Mouse (Mus musculus): ENCODE measurements at regions not wholly inside any gene's neighbourhood (a gene's known extent, or its start where the extent isn't known, plus 50 kb on each side); places are given as distances from the start of the nearest gene placed in this dataset.

- Histone ChIP-seq H3K9me3 (ENCODE audit: low read length) (no peaks in the 10 kb centered on the region), H3K4me1 (replicated peaks; ENCODE audit: low read depth, low read length) (no peaks in the 10 kb centered on the region), H3K36me3 (ENCODE audit: insufficient read depth, low read length) (no peaks in the 10 kb centered on the region), H3K4me3 (replicated peaks; ENCODE audit: low read length) (no peak overlapping the region), H3K27me3 (ENCODE audit: insufficient read depth, low read length) (no peaks in the 10 kb centered on the region)
- TF ChIP-seq NANOG (IDR thresholded peaks at IDR 0.05; ENCODE audit: borderline replicate concordance, low read length) (no peak), POU5F1 (IDR thresholded peaks at IDR 0.05; ENCODE audit: borderline replicate concordance, low read length) (no peak), CTCF (conservative IDR thresholded peaks at IDR 0.05; ENCODE audit: low read length) (no peak)
Measured at GRCm38 (mm10) chr3:52498506-52499228, 230.5 kb downstream of the Foxo1 start.

DNA sequence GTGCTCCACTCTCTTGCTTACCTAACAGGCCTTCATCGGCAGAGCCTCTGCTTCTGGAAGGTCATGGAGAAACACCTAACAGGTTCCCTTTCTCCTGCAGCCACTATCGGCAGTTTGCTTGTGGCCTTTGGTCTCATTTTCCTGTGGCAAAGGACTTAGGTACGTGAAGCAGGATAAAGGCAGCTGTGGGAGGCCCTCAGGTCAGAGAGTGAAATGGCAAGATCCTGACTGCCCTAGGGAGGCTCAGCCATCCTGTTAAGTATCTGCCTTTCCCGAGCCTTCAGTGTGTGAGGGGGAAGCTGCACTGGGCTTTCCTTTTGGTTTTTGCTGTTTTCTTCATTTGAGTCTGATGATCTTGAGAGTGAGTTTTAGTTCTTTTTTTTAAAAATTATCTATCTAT, 228.8 kb downstream of the Foxo1 start:
- H3K9me3 ChIP-seq (ENCODE audit: low read length): no peaks in the 10 kb centered on the region
- H3K4me1 ChIP-seq (replicated peaks; ENCODE audit: low read depth, low read length): no peaks in the 10 kb centered on the region
- no peak overlapping the region for H3K4me3 ChIP-seq (replicated peaks; ENCODE audit: low read length)
- H3K27me3 ChIP-seq (ENCODE audit: insufficient read depth, low read length): no peaks in the 10 kb centered on the region
- TF ChIP-seq CTCF (conservative IDR thresholded peaks at IDR 0.05; ENCODE audit: low read length): no peak
- TF ChIP-seq NANOG (IDR thresholded peaks at IDR 0.05; ENCODE audit: borderline replicate concordance, low read length): no peak
- TF ChIP-seq POU5F1 (IDR thresholded peaks at IDR 0.05; ENCODE audit: borderline replicate concordance, low read length): no peak
- H3K36me3 ChIP-seq (ENCODE audit: insufficient read depth, low read length): no peaks in the 10 kb centered on the region

DNA sequence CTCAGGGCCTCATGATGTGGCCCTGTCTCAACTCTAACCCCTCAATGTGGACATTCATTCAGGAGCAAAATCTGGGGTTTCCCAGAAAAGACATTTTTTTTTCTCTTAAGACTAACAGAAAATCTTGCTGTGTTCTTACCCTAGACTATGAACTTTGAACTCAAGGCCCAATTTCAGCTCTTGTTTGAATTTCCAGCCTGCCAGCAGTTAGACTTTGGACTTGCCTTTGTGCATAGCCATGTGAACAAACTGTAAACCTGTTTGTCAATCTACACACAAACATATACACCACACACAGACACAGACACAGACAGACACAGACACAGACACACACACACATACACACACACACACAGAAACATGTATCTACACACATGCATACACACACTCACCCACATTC, 227.3 kb downstream of the Foxo1 start:
- no peaks in the 10 kb centered on the region for H3K27me3 ChIP-seq (ENCODE audit: insufficient read depth, low read length)
- TF ChIP-seq POU5F1 (IDR thresholded peaks at IDR 0.05; ENCODE audit: borderline replicate concordance, low read length): no peak
- no peak for TF ChIP-seq CTCF (conservative IDR thresholded peaks at IDR 0.05; ENCODE audit: low read length)
- TF ChIP-seq NANOG (IDR thresholded peaks at IDR 0.05; ENCODE audit: borderline replicate concordance, low read length): no peak
- H3K4me3 ChIP-seq (replicated peaks; ENCODE audit: low read length): no peak overlapping the region
- no peaks in the 10 kb centered on the region for H3K9me3 ChIP-seq (ENCODE audit: low read length)
- H3K36me3 ChIP-seq (ENCODE audit: insufficient read depth, low read length): no peaks in the 10 kb centered on the region
- H3K4me1 ChIP-seq (replicated peaks; ENCODE audit: low read depth, low read length): no peaks in the 10 kb centered on the region

DNA sequence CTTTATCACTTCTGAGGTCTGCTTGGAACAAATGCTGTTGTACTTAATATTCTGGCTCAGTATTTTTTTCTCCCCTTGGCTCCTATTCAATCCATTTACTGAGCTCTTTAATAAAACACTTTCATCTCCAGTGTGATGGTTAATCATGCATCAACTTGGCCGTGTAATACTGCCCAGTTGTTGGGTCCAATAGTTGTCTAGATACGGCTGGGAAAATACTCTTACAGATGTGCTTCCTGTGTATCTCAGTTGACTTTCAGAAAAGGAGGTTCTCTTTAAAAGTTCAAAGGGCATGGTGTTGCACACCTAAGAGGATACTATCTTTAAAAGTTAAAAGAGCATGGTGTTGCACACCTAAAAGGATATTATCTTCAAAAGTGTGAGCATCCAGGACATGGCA, 226.8 kb downstream of the Foxo1 start:
- TF ChIP-seq NANOG (IDR thresholded peaks at IDR 0.05; ENCODE audit: borderline replicate concordance, low read length): no peak
- no peak for TF ChIP-seq POU5F1 (IDR thresholded peaks at IDR 0.05; ENCODE audit: borderline replicate concordance, low read length)
- no peak for TF ChIP-seq CTCF (conservative IDR thresholded peaks at IDR 0.05; ENCODE audit: low read length)
- H3K9me3 ChIP-seq (ENCODE audit: low read length): no peaks in the 10 kb centered on the region
- H3K36me3 ChIP-seq (ENCODE audit: insufficient read depth, low read length): no peaks in the 10 kb centered on the region
- no peak overlapping the region for H3K4me3 ChIP-seq (replicated peaks; ENCODE audit: low read length)
- no peaks in the 10 kb centered on the region for H3K27me3 ChIP-seq (ENCODE audit: insufficient read depth, low read length)
- H3K4me1 ChIP-seq (replicated peaks; ENCODE audit: low read depth, low read length): peaks cover 3% of the 10 kb centered on the region; the same call in 1 of the 2 replicates

DNA sequence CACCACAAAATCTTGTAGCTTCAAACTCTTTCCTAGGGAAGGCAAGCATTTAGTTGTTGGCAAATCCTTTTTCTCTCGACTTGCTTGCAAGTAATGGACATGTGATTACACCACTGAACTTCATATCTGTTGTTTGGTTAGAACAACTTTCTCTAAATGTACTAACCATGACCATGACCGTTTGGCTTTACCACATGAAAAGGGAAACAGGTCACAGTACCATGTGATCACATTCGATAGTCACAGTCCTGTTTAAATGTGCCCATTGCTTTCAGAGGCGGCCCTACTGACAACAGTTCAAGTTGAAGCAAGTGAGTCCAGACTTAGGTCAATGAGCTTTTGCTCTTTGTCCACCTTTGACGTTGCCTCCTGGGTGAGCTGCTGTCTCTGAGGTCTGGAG, 211.1 kb downstream of the Foxo1 start:
- no peak for TF ChIP-seq CTCF (conservative IDR thresholded peaks at IDR 0.05; ENCODE audit: low read length)
- no peak for TF ChIP-seq POU5F1 (IDR thresholded peaks at IDR 0.05; ENCODE audit: borderline replicate concordance, low read length)
- no peak for TF ChIP-seq NANOG (IDR thresholded peaks at IDR 0.05; ENCODE audit: borderline replicate concordance, low read length)
- Histone ChIP-seq H3K4me1 (replicated peaks; ENCODE audit: low read depth, low read length) (no peaks in the 10 kb centered on the region), H3K36me3 (ENCODE audit: insufficient read depth, low read length) (no peaks in the 10 kb centered on the region)

GRCm38 (mm10) chr3:52469900-52470299, 201.8 kb downstream of the Foxo1 start:
- Histone ChIP-seq H3K36me3 (ENCODE audit: insufficient read depth, low read length) (no peaks in the 10 kb centered on the region), H3K4me1 (replicated peaks; ENCODE audit: low read depth, low read length) (peaks cover 16% of the 10 kb centered on the region), H3K4me3 (replicated peaks; ENCODE audit: low read length) (no peak overlapping the region), H3K27me3 (ENCODE audit: insufficient read depth, low read length) (no peaks in the 10 kb centered on the region), H3K9me3 (ENCODE audit: low read length) (peaks cover 15% of the 10 kb centered on the region)
- TF ChIP-seq CTCF (conservative IDR thresholded peaks at IDR 0.05; ENCODE audit: low read length) (no peak), NANOG (IDR thresholded peaks at IDR 0.05; ENCODE audit: borderline replicate concordance, low read length) (no peak), POU5F1 (IDR thresholded peaks at IDR 0.05; ENCODE audit: borderline replicate concordance, low read length) (no peak)

More for the DNA sequence above, 211.1 kb downstream of the Foxo1 start:
- H3K4me3 ChIP-seq (replicated peaks; ENCODE audit: low read length): no peak overlapping the region
- peaks cover 3% of the 10 kb centered on the region; the same call in 1 of the 2 replicates for H3K27me3 ChIP-seq (ENCODE audit: insufficient read depth, low read length)
- no peaks in the 10 kb centered on the region for H3K9me3 ChIP-seq (ENCODE audit: low read length)

GRCm38 (mm10) chr3:52469397-52469796, 201.3 kb downstream of the Foxo1 start:
- Histone ChIP-seq H3K4me3 (replicated peaks; ENCODE audit: low read length) (no peak overlapping the region), H3K4me1 (replicated peaks; ENCODE audit: low read depth, low read length) (peaks cover 20% of the 10 kb centered on the region), H3K27me3 (ENCODE audit: insufficient read depth, low read length) (no peaks in the 10 kb centered on the region), H3K9me3 (ENCODE audit: low read length) (peaks cover 15% of the 10 kb centered on the region), H3K36me3 (ENCODE audit: insufficient read depth, low read length) (no peaks in the 10 kb centered on the region)
- TF ChIP-seq CTCF (conservative IDR thresholded peaks at IDR 0.05; ENCODE audit: low read length) (no peak), NANOG (IDR thresholded peaks at IDR 0.05; ENCODE audit: borderline replicate concordance, low read length) (no peak), POU5F1 (IDR thresholded peaks at IDR 0.05; ENCODE audit: borderline replicate concordance, low read length) (no peak)

DNA sequence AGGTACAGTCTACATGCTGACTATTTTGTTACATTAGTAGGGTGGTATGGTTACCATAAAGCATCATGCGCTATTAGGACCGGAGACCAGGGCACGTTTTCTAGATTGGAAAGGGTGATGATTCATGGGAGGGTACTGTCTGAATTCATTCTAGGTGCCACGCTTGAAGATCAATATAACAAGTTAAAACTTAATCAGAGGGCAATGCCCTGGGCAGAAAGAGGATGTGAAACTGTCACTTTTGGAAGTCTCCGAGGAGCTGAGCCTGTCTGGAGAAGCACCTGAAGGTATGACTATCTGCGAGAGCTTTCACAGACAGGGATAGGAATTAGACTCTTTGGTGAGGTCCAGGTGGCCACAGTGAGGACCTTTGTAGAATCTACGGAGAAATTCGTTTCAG, 200.2 kb downstream of the Foxo1 start:
- Histone ChIP-seq H3K4me3 (replicated peaks; ENCODE audit: low read length) (no peak overlapping the region), H3K4me1 (replicated peaks; ENCODE audit: low read depth, low read length) (peaks cover 22% of the 10 kb centered on the region), H3K9me3 (ENCODE audit: low read length) (peaks cover 15% of the 10 kb centered on the region), H3K36me3 (ENCODE audit: insufficient read depth, low read length) (no peaks in the 10 kb centered on the region), H3K27me3 (ENCODE audit: insufficient read depth, low read length) (no peaks in the 10 kb centered on the region)
- TF ChIP-seq NANOG (IDR thresholded peaks at IDR 0.05; ENCODE audit: borderline replicate concordance, low read length) (no peak), POU5F1 (IDR thresholded peaks at IDR 0.05; ENCODE audit: borderline replicate concordance, low read length) (no peak), CTCF (conservative IDR thresholded peaks at IDR 0.05; ENCODE audit: low read length) (no peak)

GRCm38 (mm10) chr3:52467876-52468275, 199.7 kb downstream of the Foxo1 start:
- Histone ChIP-seq H3K4me1 (replicated peaks; ENCODE audit: low read depth, low read length) (peaks cover 22% of the 10 kb centered on the region), H3K27me3 (ENCODE audit: insufficient read depth, low read length) (no peaks in the 10 kb centered on the region), H3K36me3 (ENCODE audit: insufficient read depth, low read length) (no peaks in the 10 kb centered on the region), H3K4me3 (replicated peaks; ENCODE audit: low read length) (no peak overlapping the region), H3K9me3 (ENCODE audit: low read length) (peaks cover 15% of the 10 kb centered on the region)
- TF ChIP-seq POU5F1 (IDR thresholded peaks at IDR 0.05; ENCODE audit: borderline replicate concordance, low read length): no peak
- no peak for TF ChIP-seq CTCF (conservative IDR thresholded peaks at IDR 0.05; ENCODE audit: low read length)
